Mouse (Mus musculus) neural tube, embryonic 15.5 days (tissue): Measurements from ENCODE around the gene Kti12. TPM values are rescaled to one million over a fixed set of nuclear protein-coding genes. Genes with fewer than 3 reads are reported as not detected.

Experiments
- ATAC-seq: fragments of 200-750 bp; cut with Nextera tagmentation; 2 replicates; pipeline ENCODE4 v1.8.0; 2017; ENCODE audit warnings: mild to moderate bottlenecking, moderate TSS enrichment, moderate library complexity; ENCODE audit not compliant: low FRiP score
- H3K27ac ChIP-seq: fragments of 300-500 bp; sonication (generic); replicated peaks from 2 replicates; pipeline ENCODE4 v1.5.1; 2015; ENCODE audit warnings: mild to moderate bottlenecking, inconsistent platforms
- H3K27me3 ChIP-seq: fragments of 300-500 bp; sonication (generic); replicated peaks from 2 replicates; pipeline ENCODE4 v1.6.1; 2015; ENCODE audit warnings: inconsistent platforms
- H3K36me3 ChIP-seq: fragments of 300-500 bp; sonication (generic); 2 replicates; pipeline ENCODE4 v1.6.1; 2015; ENCODE audit warnings: inconsistent platforms
- H3K4me1 ChIP-seq: fragments of 300-500 bp; sonication (generic); 2 replicates; pipeline ENCODE4 v1.6.1; 2015; ENCODE audit warnings: inconsistent platforms
- H3K4me2 ChIP-seq: fragments of 300-500 bp; sonication (generic); 2 replicates; pipeline ENCODE4 v1.6.1; 2015; ENCODE audit warnings: inconsistent platforms, mild to moderate bottlenecking, moderate library complexity
- H3K4me3 ChIP-seq: fragments of 300-500 bp; sonication (generic); replicated peaks from 2 replicates; pipeline ENCODE4 v1.5.1; 2015; ENCODE audit warnings: mild to moderate bottlenecking, inconsistent platforms
- H3K9ac ChIP-seq: fragments of 300-500 bp; sonication (generic); replicated peaks from 2 replicates; pipeline ENCODE4 v1.6.1; 2015; ENCODE audit warnings: mild to moderate bottlenecking, inconsistent platforms
- H3K9me3 ChIP-seq: fragments of 300-500 bp; sonication (generic); replicated peaks from 2 replicates; pipeline ENCODE4 v1.6.1; 2016; ENCODE audit warnings: inconsistent platforms
- WGBS: fragments of 180-500 bp; shearing (Covaris S2); methylation state at CpG from one replicate; pipeline ENCODE4 v1.1.7; 2015; ENCODE audit warnings: mixed read lengths; 5-methylcytosine and 5-hydroxymethylcytosine counted together
- polyA plus RNA-seq: library from polyadenylated mRNA; unstranded; fragments of >200 nt; fragmentation: Nextera tagmentation; extraction: Ambion mirVana; gene quantifications from 2 replicates; pipeline ENCODE4 v1.2.1, GENCODE M21; 2015

The Kti12 gene
- polyA plus RNA-seq, 1 experiment from 2014 or later = 26.0 TPM

GRCm38 (mm10) chr4:108877901-108878300, 30.3 kb downstream of the Kti12 start:
- 82% methylated on average over 6 of the region's 6 CpGs for WGBS
- H3K9me3 ChIP-seq = no peaks in the 10 kb centered on the region
- H3K36me3 ChIP-seq = no peaks in the 10 kb centered on the region
- H3K9ac ChIP-seq = no peak overlapping the region
- H3K4me3 ChIP-seq = no peak overlapping the region
- H3K4me2 ChIP-seq = no peak overlapping the region
- no peak overlapping the region for H3K27ac ChIP-seq
- ATAC-seq = no peak
- no peaks in the 10 kb centered on the region; the same call in 1 of the 2 replicates for H3K27me3 ChIP-seq
- peaks cover 6% of the 10 kb centered on the region; the same call in 1 of the 2 replicates for H3K4me1 ChIP-seq

DNA sequence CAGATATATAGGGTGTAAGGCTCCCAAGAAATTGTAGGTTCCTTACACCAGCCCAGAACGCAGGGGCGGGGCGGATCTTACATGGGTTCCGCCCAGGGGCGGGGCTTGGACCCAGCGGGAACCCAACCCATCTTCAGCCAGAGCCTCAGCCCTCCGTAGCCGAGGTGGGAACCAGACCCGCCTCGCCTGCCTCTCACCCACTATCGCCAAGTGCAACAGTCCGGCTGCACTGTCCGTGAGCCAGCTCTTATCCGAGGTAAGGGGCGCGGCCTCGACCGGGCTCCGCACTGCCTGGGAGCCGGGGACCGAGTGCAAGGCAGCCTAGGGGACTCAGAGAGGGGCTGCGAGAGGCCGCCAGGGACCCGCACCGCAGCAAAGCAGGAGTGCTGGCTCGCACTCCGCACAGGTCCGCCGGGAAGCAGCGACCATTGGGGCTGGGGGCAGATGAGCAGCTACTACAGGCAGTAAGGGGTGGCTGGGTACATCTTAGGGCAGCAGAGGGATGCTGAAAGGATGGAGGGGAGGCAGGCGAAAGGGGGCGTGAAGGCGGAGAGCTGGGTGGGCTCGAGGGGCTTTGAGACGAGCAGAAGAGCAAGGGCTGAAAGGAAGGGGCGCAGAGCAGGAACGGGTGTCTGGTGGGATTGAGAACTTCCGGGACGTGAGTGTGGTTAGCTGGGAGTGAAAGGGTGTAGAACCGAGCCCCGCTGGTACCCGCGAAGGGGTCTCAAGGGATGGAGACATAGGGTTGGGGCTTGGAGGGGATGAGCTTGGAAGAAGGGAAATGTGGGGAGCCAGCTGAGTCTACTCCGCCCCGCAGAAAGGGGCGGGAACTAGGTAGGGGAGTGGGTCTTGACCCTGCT, 31.6 kb downstream of the Kti12 start, which contains the start of gene Rab3b:
Gene Rab3b (plus strand): TSS at position 101 of the 860 bp plus-strand sequence.
- peak within 1 kb of the TSS; percentile 89 for H3K4me2 ChIP-seq
- ATAC-seq = peak; percentile 94
- under 1% methylated on average over 46 of the region's 46 CpGs for WGBS

GRCm38 (mm10) chr4:108883815-108884214, 36.2 kb downstream of the Kti12 start:
- ATAC-seq = no peak
- Histone ChIP-seq H3K9ac (no peak overlapping the region), H3K27ac (no peak overlapping the region), H3K9me3 (no peaks in the 10 kb centered on the region), H3K27me3 (no peaks in the 10 kb centered on the region), H3K4me2 (no peak overlapping the region), H3K4me3 (no peak overlapping the region), H3K4me1 (peaks cover 6% of the 10 kb centered on the region; the same call in 1 of the 2 replicates), H3K36me3 (no peaks in the 10 kb centered on the region)
- WGBS = 65% methylated on average over 13 of the region's 13 CpGs

More for the DNA sequence above, 31.6 kb downstream of the Kti12 start, which contains the start of gene Rab3b:
- H3K9me3 ChIP-seq = no peaks in the 10 kb centered on the region
- H3K27ac ChIP-seq = peak within 1 kb of the TSS; percentile 79
- H3K4me1 ChIP-seq = peaks cover 6% of the 10 kb centered on the region; the same call in 1 of the 2 replicates
- peak within 1 kb of the TSS; percentile 69 for H3K4me3 ChIP-seq
- no peaks in the 10 kb centered on the region; the same call in 1 of the 2 replicates for H3K27me3 ChIP-seq
- peak within 1 kb of the TSS; percentile 69 for H3K9ac ChIP-seq
- no peaks in the 10 kb centered on the region for H3K36me3 ChIP-seq

DNA sequence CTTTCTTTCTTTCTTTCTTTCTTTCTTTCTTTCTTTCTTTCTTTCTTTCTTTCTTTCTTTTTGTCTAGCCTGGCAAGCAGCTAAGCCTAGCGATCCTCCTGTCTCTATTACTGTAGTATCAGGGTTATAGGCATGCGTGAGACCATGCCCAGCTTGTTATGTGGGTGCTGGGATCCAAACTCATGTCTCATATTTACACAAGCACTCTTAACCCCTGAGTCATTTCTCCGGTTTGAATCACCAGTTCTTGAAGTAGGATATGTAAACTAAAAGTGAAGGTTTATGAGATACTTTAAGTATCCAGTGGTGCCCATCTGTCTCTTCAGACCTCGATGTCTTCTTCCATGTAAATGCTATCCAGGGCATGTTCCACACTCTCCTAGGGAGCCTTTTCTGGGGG, 39.9 kb downstream of the Kti12 start:
- H3K27ac ChIP-seq = no peak overlapping the region
- 0 out of 2 replicates have a peak, but pooled peaks cover 4% of the 10 kb centered on the region for H3K36me3 ChIP-seq
- ATAC-seq = no peak
- H3K4me3 ChIP-seq = no peak overlapping the region
- H3K4me1 ChIP-seq = no peaks in the 10 kb centered on the region
- no peaks in the 10 kb centered on the region for H3K9me3 ChIP-seq
- 92% methylated on average over 4 of the region's 4 CpGs for WGBS
- H3K9ac ChIP-seq = no peak overlapping the region
- H3K27me3 ChIP-seq = no peaks in the 10 kb centered on the region
- H3K4me2 ChIP-seq = no peak overlapping the region

GRCm38 (mm10) chr4:108890876-108891275, 43.3 kb downstream of the Kti12 start:
- no peak for ATAC-seq
- no peaks in the 10 kb centered on the region for H3K9me3 ChIP-seq
- H3K4me2 ChIP-seq = no peak overlapping the region
- WGBS = 85% methylated on average over 6 of the region's 6 CpGs
- 0 out of 2 replicates have a peak, but pooled peaks cover 4% of the 10 kb centered on the region for H3K36me3 ChIP-seq
- no peak overlapping the region for H3K9ac ChIP-seq
- H3K27ac ChIP-seq = no peak overlapping the region
- no peak overlapping the region for H3K4me3 ChIP-seq
- no peaks in the 10 kb centered on the region for H3K27me3 ChIP-seq
- no peaks in the 10 kb centered on the region for H3K4me1 ChIP-seq

Other genes with a start within 250 kb of the Kti12 start
- gene Cc2d1b, start 227.8 kb upstream of the Kti12 start, polyA plus RNA-seq = 18.2 and 19.8 TPM in 2 replicates
- gene 3110021N24Rik, start 128.1 kb upstream of the Kti12 start, polyA plus RNA-seq = 2.0 and 2.3 TPM in 2 replicates
- gene Zfyve9, start 67.0 kb upstream of the Kti12 start, polyA plus RNA-seq = 6.9 and 7.7 TPM in 2 replicates
- 150 and 152 TPM in 2 replicates for gene Btf3l4, start 14.2 kb upstream of the Kti12 start, polyA plus RNA-seq
- 72.7 and 77.8 TPM in 2 replicates for gene Txndc12, start 13.2 kb upstream of the Kti12 start, polyA plus RNA-seq
- gene A730015C16Rik, start 834 bp downstream of the Kti12 start, polyA plus RNA-seq = 1.1 and 1.4 TPM in 2 replicates
- gene Rab3b, start 31.3 kb downstream of the Kti12 start, polyA plus RNA-seq = 167 and 208 TPM in 2 replicates
- 70.7 and 75.1 TPM in 2 replicates for gene Nrd1, start 152.9 kb downstream of the Kti12 start, polyA plus RNA-seq